Mouse (Mus musculus) stomach, embryonic 15.5 days (tissue): ENCODE measurements around the gene Gm10309. TPM values are rescaled to one million over a fixed set of nuclear protein-coding genes. Genes with fewer than 3 reads are reported as not detected.
"Not testable (repeated sequence)": the region's sequence is repeated elsewhere in the genome, so short reads cannot be mapped to it uniquely, and the experiment has no call there.

ENCODE experiments used
- ATAC-seq: fragments of 200-750 bp; cut with Nextera tagmentation; 2 replicates; pipeline ENCODE4 v1.8.0; 2017; ENCODE audit warnings: low read depth, moderate number of reproducible peaks, moderate TSS enrichment; ENCODE audit not compliant: insufficient read depth, low FRiP score
- H3K27ac ChIP-seq: fragments of 300-500 bp; sonication (generic); 2 replicates; pipeline ENCODE4 v1.5.1; 2015; ENCODE audit warnings: mild to moderate bottlenecking, inconsistent platforms
- H3K27me3 ChIP-seq: fragments of 300-500 bp; sonication (generic); replicated peaks from 2 replicates; pipeline ENCODE4 v1.6.1; 2015; ENCODE audit warnings: inconsistent platforms
- H3K36me3 ChIP-seq: fragments of 300-500 bp; sonication (generic); 2 replicates; pipeline ENCODE4 v1.6.1; 2015; ENCODE audit warnings: inconsistent platforms
- H3K4me1 ChIP-seq: fragments of 300-500 bp; sonication (generic); 2 replicates; pipeline ENCODE4 v1.6.1; 2015; ENCODE audit warnings: inconsistent platforms
- H3K4me2 ChIP-seq: fragments of 300-500 bp; sonication (generic); 2 replicates; pipeline ENCODE4 v1.6.1; 2015; ENCODE audit warnings: mild to moderate bottlenecking, inconsistent platforms
- H3K4me3 ChIP-seq: fragments of 300-500 bp; sonication (generic); replicated peaks from 2 replicates; pipeline ENCODE4 v1.5.1; 2015; ENCODE audit warnings: inconsistent platforms
- H3K9ac ChIP-seq: fragments of 300-500 bp; sonication (generic); 2 replicates; pipeline ENCODE4 v1.6.1; 2015; ENCODE audit warnings: inconsistent platforms
- H3K9me3 ChIP-seq: fragments of 300-500 bp; sonication (generic); 2 replicates; pipeline ENCODE4 v1.6.1; 2016; ENCODE audit warnings: inconsistent platforms
- WGBS: fragments of 180-500 bp; shearing (Covaris S2); methylation state at CpG from one replicate; pipeline ENCODE4 v1.1.7; 2015; 5-methylcytosine and 5-hydroxymethylcytosine counted together
- polyA plus RNA-seq: library from polyadenylated mRNA; unstranded; fragments of >200 nt; fragmentation: Nextera tagmentation; extraction: Ambion mirVana; gene quantifications from 2 replicates; pipeline ENCODE4 v1.2.1, GENCODE M21; 2015

Gm10309 gene
- polyA plus RNA-seq, 1 experiment from 2014 or later, result 0.31 TPM

- WGBS, result 85% methylated on average over 10 of the region's 10 CpGs
- H3K4me2 ChIP-seq, result no peak overlapping the region
- H3K4me3 ChIP-seq, result no peak overlapping the region
- 0 out of 2 replicates have a peak, but pooled peaks cover 4% of the 10 kb centered on the region for H3K4me1 ChIP-seq
- no peaks in the 10 kb centered on the region for H3K27me3 ChIP-seq
- H3K9ac ChIP-seq, result no peak overlapping the region
- H3K27ac ChIP-seq, result no peak overlapping the region
- H3K9me3 ChIP-seq, result no peaks in the 10 kb centered on the region
- no peaks in the 10 kb centered on the region for H3K36me3 ChIP-seq
- no peak for ATAC-seq
These were observed 15.2 kb downstream of the Gm10309 start for GRCm38 (mm10) chr17:86489827-86490226.

DNA sequence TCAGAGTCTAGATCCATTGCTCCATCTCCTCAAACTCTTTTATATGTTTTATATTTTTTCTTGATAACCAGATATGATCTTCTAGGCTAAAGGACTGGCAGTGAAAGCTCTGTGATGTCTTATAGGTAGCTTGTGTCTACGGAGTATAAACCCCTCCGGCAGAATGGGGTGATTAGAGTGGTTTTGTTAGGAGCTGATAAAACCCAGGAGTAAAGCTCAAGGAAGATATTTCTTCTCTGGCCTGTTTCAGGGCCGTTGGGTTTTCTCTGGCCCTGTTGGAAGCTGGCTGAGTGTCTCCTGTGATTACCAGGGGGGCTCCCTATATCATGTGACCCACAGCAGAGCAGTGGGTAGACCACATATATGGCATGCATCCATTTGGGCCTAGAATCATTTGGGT, 17.6 kb downstream of the Gm10309 start:
- H3K36me3 ChIP-seq, result no peaks in the 10 kb centered on the region
- H3K9me3 ChIP-seq, result no peaks in the 10 kb centered on the region
- no peak overlapping the region for H3K9ac ChIP-seq
- WGBS, result 75% methylated on average over 3 of the region's 3 CpGs
- H3K4me2 ChIP-seq, result no peak overlapping the region
- H3K27me3 ChIP-seq, result no peaks in the 10 kb centered on the region
- no peak for ATAC-seq
- H3K4me1 ChIP-seq, result no peaks in the 10 kb centered on the region
- H3K27ac ChIP-seq, result no peak overlapping the region
- H3K4me3 ChIP-seq, result no peak overlapping the region

GRCm38 (mm10) chr17:86486657-86487056, 18.4 kb downstream of the Gm10309 start:
- WGBS, result 83% methylated on average over 5 of the region's 5 CpGs
- no peak overlapping the region for H3K27ac ChIP-seq
- ATAC-seq, result no peak
- H3K36me3 ChIP-seq, result no peaks in the 10 kb centered on the region
- no peaks in the 10 kb centered on the region for H3K9me3 ChIP-seq
- H3K9ac ChIP-seq, result no peak overlapping the region
- no peaks in the 10 kb centered on the region for H3K27me3 ChIP-seq
- no peak overlapping the region for H3K4me3 ChIP-seq
- H3K4me1 ChIP-seq, result no peaks in the 10 kb centered on the region
- no peak overlapping the region for H3K4me2 ChIP-seq

DNA sequence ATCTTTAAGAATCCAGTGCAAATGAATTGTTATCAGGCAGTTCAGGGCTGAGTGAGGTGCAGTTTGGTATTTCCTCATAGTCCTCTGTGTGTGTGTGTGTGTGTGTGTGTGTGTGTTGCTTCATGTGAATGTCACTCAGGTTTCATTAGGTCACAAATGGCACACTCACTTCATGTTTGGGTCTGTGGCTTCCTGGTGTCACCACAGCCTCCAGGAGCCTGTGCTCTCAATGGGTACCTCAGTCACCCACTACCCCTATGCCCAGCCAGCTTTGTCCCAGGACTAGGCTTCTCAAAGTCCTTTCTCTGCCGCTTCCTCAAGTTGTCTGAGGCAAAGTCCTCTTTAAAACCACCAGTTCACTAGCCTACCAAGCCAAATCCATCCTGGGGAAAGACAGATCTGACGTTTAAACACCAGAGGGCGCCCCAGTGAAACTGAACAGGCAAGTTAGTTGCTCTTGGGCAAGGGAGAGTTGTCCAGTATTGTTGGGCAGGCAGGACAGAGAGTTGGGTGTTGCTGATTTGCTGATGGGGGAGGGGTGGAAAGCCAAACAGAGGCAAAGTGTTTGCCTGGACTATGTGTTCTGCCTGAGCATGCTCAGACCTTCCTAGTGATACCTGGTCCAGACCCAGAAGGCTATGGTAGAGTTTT, 20.8 kb downstream of the Gm10309 start:
- peak; percentile 75 for ATAC-seq
- Histone ChIP-seq H3K4me3 (no peak overlapping the region), H3K9me3 (no peaks in the 10 kb centered on the region), H3K4me1 (no peaks in the 10 kb centered on the region), H3K9ac (no peak overlapping the region), H3K27me3 (no peaks in the 10 kb centered on the region), H3K27ac (no peak overlapping the region), H3K4me2 (no peak overlapping the region), H3K36me3 (no peaks in the 10 kb centered on the region)
- WGBS, result 6% methylated on average over 3 of the region's 3 CpGs

DNA sequence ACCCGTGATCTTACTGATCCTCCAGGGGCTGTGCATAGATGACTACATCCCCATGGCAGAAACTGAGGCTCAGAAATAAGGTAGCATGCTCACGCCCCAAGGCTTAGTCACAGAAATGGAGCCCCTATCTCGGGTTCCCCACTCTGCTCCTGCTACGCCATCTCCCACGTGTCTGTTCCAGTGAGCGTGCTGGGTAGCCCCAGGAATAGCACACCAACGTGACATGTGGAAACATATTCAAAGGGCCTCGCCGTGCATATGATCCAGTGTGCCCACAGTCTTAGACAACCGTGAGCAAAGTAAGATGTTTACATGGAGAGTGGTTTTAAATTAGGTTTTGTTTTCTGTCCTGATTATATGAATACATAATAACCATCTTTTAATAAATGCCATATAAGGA, 22.4 kb downstream of the Gm10309 start:
- H3K4me1 ChIP-seq, result no peaks in the 10 kb centered on the region
- WGBS, result 87% methylated on average over 10 of the region's 10 CpGs
- H3K27me3 ChIP-seq, result no peaks in the 10 kb centered on the region

GRCm38 (mm10) chr17:86479406-86479805, 25.6 kb downstream of the Gm10309 start:
- H3K4me2 ChIP-seq, result no peak overlapping the region
- H3K4me3 ChIP-seq, result no peak overlapping the region
- no peaks in the 10 kb centered on the region for H3K27me3 ChIP-seq
- no peak overlapping the region for H3K27ac ChIP-seq
- H3K4me1 ChIP-seq, result no peaks in the 10 kb centered on the region
- no peak overlapping the region for H3K9ac ChIP-seq
- no peaks in the 10 kb centered on the region for H3K9me3 ChIP-seq
- WGBS, result 73% methylated on average over 10 of the region's 10 CpGs
- H3K36me3 ChIP-seq, result no peaks in the 10 kb centered on the region
- ATAC-seq, result no peak

More for the DNA sequence above, 22.4 kb downstream of the Gm10309 start:
- ATAC-seq, result no peak
- Histone ChIP-seq H3K4me3 (no peak overlapping the region), H3K9me3 (no peaks in the 10 kb centered on the region), H3K36me3 (no peaks in the 10 kb centered on the region), H3K4me2 (no peak overlapping the region), H3K9ac (no peak overlapping the region), H3K27ac (no peak overlapping the region)

DNA sequence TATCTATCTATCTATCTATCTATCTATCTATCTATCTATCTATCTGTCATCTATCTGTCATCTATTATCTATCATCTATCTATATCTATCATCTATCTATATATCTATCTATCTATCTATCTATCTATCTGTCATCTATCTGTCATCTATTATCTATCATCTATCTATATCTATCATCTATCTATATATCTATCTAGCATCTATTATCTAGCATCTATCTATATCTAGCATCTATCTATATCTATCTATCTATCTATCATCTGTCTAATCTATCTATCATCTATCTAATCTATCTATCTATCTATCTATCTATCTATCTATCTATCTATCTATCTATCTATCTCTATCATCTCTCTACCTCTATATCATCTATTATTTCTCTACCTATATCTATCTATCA, 27.6 kb downstream of the Gm10309 start:
- H3K9me3 ChIP-seq, H3K36me3 ChIP-seq, H3K4me3 ChIP-seq, H3K27ac ChIP-seq, ATAC-seq, H3K4me2 ChIP-seq, H3K4me1 ChIP-seq, H3K9ac ChIP-seq, H3K27me3 ChIP-seq: not testable (repeated sequence)

DNA sequence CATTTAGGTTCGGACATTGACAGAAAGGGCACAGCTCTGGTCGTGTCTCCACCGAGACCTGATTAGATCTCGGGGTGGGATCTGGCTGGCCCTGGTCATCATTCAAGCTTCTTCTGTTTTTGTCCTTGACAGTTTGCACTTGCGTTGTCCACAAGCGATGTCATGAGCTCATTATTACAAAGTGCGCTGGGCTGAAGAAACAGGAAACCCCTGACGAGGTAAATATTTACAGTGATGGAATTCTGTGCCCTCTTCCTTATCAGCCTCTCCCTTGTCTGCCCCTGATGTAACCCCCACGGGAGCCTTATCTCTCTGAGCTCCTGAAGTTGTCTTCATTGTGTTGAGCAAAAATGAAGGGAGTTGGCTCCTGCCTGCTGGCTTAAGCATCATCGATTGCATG, 28.4 kb downstream of the Gm10309 start:
- H3K9me3 ChIP-seq, result no peaks in the 10 kb centered on the region
- H3K27ac ChIP-seq, result no peak overlapping the region
- H3K9ac ChIP-seq, result no peak overlapping the region
- H3K27me3 ChIP-seq, result no peaks in the 10 kb centered on the region
- H3K4me1 ChIP-seq, result no peaks in the 10 kb centered on the region
- no peaks in the 10 kb centered on the region for H3K36me3 ChIP-seq
- ATAC-seq, result no peak
- H3K4me2 ChIP-seq, result no peak overlapping the region
- WGBS, result 36% methylated on average over 10 of the region's 10 CpGs
- H3K4me3 ChIP-seq, result no peak overlapping the region

DNA sequence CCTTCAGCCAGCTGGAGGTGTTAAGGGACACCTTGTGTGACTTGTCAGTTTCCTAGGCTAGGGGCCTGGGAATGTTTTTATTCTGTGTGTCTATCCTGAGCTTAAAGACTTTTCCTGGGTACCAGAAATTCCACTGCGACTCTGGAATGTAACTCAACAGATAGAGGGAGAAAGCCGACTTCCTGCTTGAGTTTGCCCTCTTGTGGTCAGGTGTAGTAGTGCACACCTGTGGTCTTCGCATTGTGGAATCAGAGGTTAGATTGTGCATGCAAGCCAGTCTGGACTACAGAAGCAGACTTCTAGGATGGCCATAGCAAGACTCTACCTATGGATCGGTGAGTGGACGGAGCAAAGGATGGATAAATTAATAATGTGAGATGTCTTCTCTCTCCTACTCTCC, 33.3 kb downstream of the Gm10309 start:
- Histone ChIP-seq H3K4me1 (peaks cover 16% of the 10 kb centered on the region), H3K4me2 (no peak overlapping the region), H3K9ac (no peak overlapping the region), H3K9me3 (no peaks in the 10 kb centered on the region), H3K36me3 (no peaks in the 10 kb centered on the region), H3K27ac (no peak overlapping the region), H3K4me3 (no peak overlapping the region), H3K27me3 (no peaks in the 10 kb centered on the region)
- no peak for ATAC-seq
- WGBS, result 44% methylated on average over 5 of the region's 5 CpGs

DNA sequence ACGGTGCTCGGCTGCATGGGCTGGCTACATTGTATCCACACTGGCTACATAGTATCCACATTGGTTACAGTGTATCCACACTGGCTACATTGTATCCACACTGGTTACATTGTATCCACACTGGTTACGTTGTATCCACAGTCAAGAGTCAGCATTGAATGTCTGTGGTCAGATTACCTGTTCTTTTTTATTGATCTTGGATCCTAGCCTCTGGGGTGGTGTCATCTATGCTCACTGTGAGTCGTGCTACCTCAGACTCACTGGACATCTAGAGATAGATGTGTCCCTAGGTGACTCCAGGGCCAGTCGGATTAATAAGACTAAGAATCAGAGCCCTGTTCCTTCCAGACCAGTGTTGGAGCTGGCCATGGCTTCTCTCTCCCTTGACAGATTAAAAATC, 34.9 kb downstream of the Gm10309 start:
- Histone ChIP-seq H3K27me3 (no peaks in the 10 kb centered on the region), H3K36me3 (no peaks in the 10 kb centered on the region), H3K9me3 (no peaks in the 10 kb centered on the region), H3K27ac (no peak overlapping the region), H3K4me2 (no peak overlapping the region), H3K4me1 (peaks cover 22% of the 10 kb centered on the region), H3K4me3 (no peak overlapping the region), H3K9ac (no peak overlapping the region)
- WGBS, result 79% methylated on average over 5 of the region's 5 CpGs
- no peak for ATAC-seq

DNA sequence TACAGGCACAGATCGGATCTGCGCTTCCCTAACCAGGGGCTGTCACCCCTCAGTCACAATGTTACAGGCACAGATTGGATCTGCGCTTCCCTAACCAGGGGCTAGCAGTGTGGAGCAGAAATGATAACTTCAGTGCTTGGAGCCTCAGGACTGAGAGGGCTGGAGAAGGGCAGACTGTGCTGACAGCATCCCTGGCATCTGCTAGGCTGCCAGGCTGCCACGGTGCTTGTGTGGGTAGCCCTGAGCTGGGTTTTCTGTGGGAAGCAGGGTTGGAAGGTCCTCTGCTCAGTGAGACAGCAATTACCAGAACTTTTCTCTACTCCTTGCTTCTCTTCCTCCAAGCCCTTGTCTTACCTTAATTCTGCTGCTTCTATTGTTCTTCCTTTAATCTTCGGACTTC, 37.1 kb downstream of the Gm10309 start:
- Histone ChIP-seq H3K9ac (no peak overlapping the region), H3K4me2 (no peak overlapping the region)
- WGBS, result 80% methylated on average over 5 of the region's 5 CpGs

DNA sequence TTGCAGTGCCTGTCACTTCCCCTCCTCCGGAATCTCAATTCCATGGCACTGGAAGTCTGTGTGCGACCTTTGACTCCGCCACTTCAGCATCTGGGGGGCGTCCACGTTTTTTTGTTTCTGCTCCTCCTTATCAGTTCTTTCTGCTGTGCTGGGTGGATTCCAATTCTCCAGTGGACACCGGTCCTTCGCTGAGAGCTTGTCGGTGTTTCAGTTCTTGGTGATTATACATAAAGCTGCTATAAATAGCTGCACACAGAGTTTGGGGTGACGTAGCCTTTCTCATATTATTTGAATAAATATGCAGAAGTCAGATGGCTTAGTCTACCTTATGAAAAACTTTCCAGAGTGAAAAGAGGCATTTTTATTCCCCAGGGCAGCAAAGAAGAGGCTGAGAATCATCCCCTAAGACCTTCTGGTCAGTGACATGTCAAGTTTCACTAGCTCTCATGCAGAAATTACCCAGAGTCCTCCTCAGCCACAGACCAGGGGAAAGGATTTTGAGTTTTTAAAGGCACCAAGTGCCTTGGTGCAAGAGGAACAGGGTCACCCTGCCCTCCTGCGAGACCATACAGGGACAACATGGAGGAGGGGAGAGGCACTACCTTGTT, 37.6 kb downstream of the Gm10309 start:
- no peak for ATAC-seq
- Histone ChIP-seq H3K4me2 (no peak overlapping the region), H3K9ac (no peak overlapping the region), H3K27ac (no peak overlapping the region), H3K4me1 (peaks cover 22% of the 10 kb centered on the region), H3K27me3 (no peaks in the 10 kb centered on the region), H3K9me3 (no peaks in the 10 kb centered on the region), H3K4me3 (no peak overlapping the region), H3K36me3 (no peaks in the 10 kb centered on the region)
- WGBS, result 42% methylated on average over 10 of the region's 10 CpGs

More for the DNA sequence above, 37.1 kb downstream of the Gm10309 start:
- Histone ChIP-seq H3K27ac (no peak overlapping the region), H3K4me3 (no peak overlapping the region), H3K9me3 (no peaks in the 10 kb centered on the region), H3K27me3 (no peaks in the 10 kb centered on the region), H3K4me1 (peaks cover 22% of the 10 kb centered on the region), H3K36me3 (no peaks in the 10 kb centered on the region)
- no peak for ATAC-seq

GRCm38 (mm10) chr17:86466871-86467270, 38.2 kb downstream of the Gm10309 start:
- no peak overlapping the region for H3K4me2 ChIP-seq
- H3K27ac ChIP-seq, result no peak overlapping the region
- 47% methylated on average over 7 of the region's 7 CpGs for WGBS
- H3K27me3 ChIP-seq, result no peaks in the 10 kb centered on the region
- H3K9ac ChIP-seq, result no peak overlapping the region
- H3K4me1 ChIP-seq, result peaks cover 22% of the 10 kb centered on the region
- ATAC-seq, result no peak
- no peak overlapping the region for H3K4me3 ChIP-seq
- H3K9me3 ChIP-seq, result no peaks in the 10 kb centered on the region
- H3K36me3 ChIP-seq, result no peaks in the 10 kb centered on the region
